Mouse (Mus musculus) E14TG2a.4 (cell line): ENCODE data around the gene 0610009B22Rik.
A peak's percentile ranks its signal among the peaks of the same experiment; 100 is the strongest.

ENCODE experiments used
- H3K27me3 ChIP-seq: 2 replicates; pipeline ENCODE4 v1.6.1; 2014; ENCODE audit warnings: low read length, control low read depth; ENCODE audit not compliant: insufficient read depth
- H3K36me3 ChIP-seq: 2 replicates; pipeline ENCODE4 v1.6.1; 2014; ENCODE audit warnings: low read length, control low read depth; ENCODE audit not compliant: insufficient read depth
- H3K4me1 ChIP-seq: replicated peaks from 2 replicates; pipeline ENCODE4 v1.6.1; 2014; ENCODE audit warnings: low read depth, low read length, control low read depth
- H3K4me3 ChIP-seq: replicated peaks from 2 replicates; pipeline ENCODE4 v1.5.1; 2014; ENCODE audit warnings: mild to moderate bottlenecking, low read length
- H3K9me3 ChIP-seq: 2 replicates; pipeline ENCODE4 v1.6.1; 2014; ENCODE audit warnings: low read length, control low read depth
- CTCF ChIP-seq: conservative IDR thresholded peaks from 2 replicates; pipeline ENCODE4 v1.5.1; 2014; ENCODE audit warnings: low read length
- NANOG ChIP-seq: IDR thresholded peaks from 2 replicates; pipeline ENCODE4 v1.6.1; 2014; ENCODE audit warnings: borderline replicate concordance, low read length, mixed read lengths
- POU5F1 ChIP-seq: IDR thresholded peaks from 2 replicates; pipeline ENCODE4 v1.6.1; 2014; ENCODE audit warnings: low read length, borderline replicate concordance

The 0610009B22Rik gene

GRCm38 (mm10) chr11:51650691-51651515 lies 37.8 kb downstream of the 0610009B22Rik start, which contains the start of the genes N4bp3 and D930048N14Rik:
N4bp3 (minus strand) TSS chr11:51650842.
D930048N14Rik (plus strand) TSS chr11:51650954.
- no peaks in the 10 kb centered on the region for H3K9me3 ChIP-seq
- H3K4me1 ChIP-seq: peaks cover 82% of the 10 kb centered on the region
- H3K4me3 ChIP-seq: peak within 1 kb of the TSS; percentile 97
- peaks cover 71% of the 10 kb centered on the region for H3K36me3 ChIP-seq
- H3K27me3 ChIP-seq: no peaks in the 10 kb centered on the region
- TF ChIP-seq NANOG (no peak), POU5F1 (no peak), CTCF (no peak)

- no peaks in the 10 kb centered on the region for H3K27me3 ChIP-seq
These were observed 38.4 kb downstream of the 0610009B22Rik start for GRCm38 (mm10) chr11:51650261-51650660.

GRCm38 (mm10) chr11:51649889-51650199 lies 38.8 kb downstream of the 0610009B22Rik start:
- peaks cover 83% of the 10 kb centered on the region for H3K4me1 ChIP-seq
- peak overlapping the region; percentile 97 for H3K4me3 ChIP-seq
- H3K36me3 ChIP-seq: peaks cover 71% of the 10 kb centered on the region
- no peaks in the 10 kb centered on the region for H3K9me3 ChIP-seq
- no peaks in the 10 kb centered on the region for H3K27me3 ChIP-seq
- TF ChIP-seq POU5F1 (no peak), CTCF (no peak), NANOG (no peak)

More at GRCm38 (mm10) chr11:51650261-51650660, 38.4 kb downstream of the 0610009B22Rik start:
- Histone ChIP-seq H3K9me3 (no peaks in the 10 kb centered on the region), H3K4me1 (peaks cover 83% of the 10 kb centered on the region), H3K36me3 (peaks cover 71% of the 10 kb centered on the region), H3K4me3 (peak overlapping the region; percentile 97)
- TF ChIP-seq POU5F1 (no peak), CTCF (no peak), NANOG (no peak)

GRCm38 (mm10) chr11:51649111-51649888 lies 39.4 kb downstream of the 0610009B22Rik start:
- no peaks in the 10 kb centered on the region for H3K9me3 ChIP-seq
- no peaks in the 10 kb centered on the region for H3K27me3 ChIP-seq
- H3K4me3 ChIP-seq: peak overlapping the region; percentile 97
- TF ChIP-seq NANOG (no peak), CTCF (no peak), POU5F1 (no peak)
- peaks cover 83% of the 10 kb centered on the region for H3K4me1 ChIP-seq
- H3K36me3 ChIP-seq: peaks cover 71% of the 10 kb centered on the region

GRCm38 (mm10) chr11:51648566-51648965 lies 40.1 kb downstream of the 0610009B22Rik start:
- H3K9me3 ChIP-seq: no peaks in the 10 kb centered on the region
- H3K4me1 ChIP-seq: peaks cover 84% of the 10 kb centered on the region
- H3K4me3 ChIP-seq: peak overlapping the region; percentile 97
- H3K36me3 ChIP-seq: peaks cover 71% of the 10 kb centered on the region
- no peaks in the 10 kb centered on the region for H3K27me3 ChIP-seq
- no peak for TF ChIP-seq CTCF
- TF ChIP-seq POU5F1: no peak
- TF ChIP-seq NANOG: no peak

GRCm38 (mm10) chr11:51646751-51647667 lies 41.7 kb downstream of the 0610009B22Rik start:
- H3K4me1 ChIP-seq: peaks cover 84% of the 10 kb centered on the region
- H3K36me3 ChIP-seq: peaks cover 71% of the 10 kb centered on the region
- H3K4me3 ChIP-seq: peak overlapping the region; percentile 97
- TF ChIP-seq NANOG (no peak), CTCF (no peak), POU5F1 (no peak)
- no peaks in the 10 kb centered on the region for H3K27me3 ChIP-seq
- H3K9me3 ChIP-seq: no peaks in the 10 kb centered on the region

- Histone ChIP-seq H3K4me1 (peaks cover 87% of the 10 kb centered on the region), H3K36me3 (peaks cover 76% of the 10 kb centered on the region), H3K4me3 (peak overlapping the region; percentile 97), H3K9me3 (no peaks in the 10 kb centered on the region), H3K27me3 (no peaks in the 10 kb centered on the region)
- TF ChIP-seq POU5F1 (no peak), CTCF (no peak), NANOG (no peak)
These were observed 42.4 kb downstream of the 0610009B22Rik start for GRCm38 (mm10) chr11:51646245-51646644.

- Histone ChIP-seq H3K4me1 (peaks cover 97% of the 10 kb centered on the region), H3K36me3 (peaks cover 85% of the 10 kb centered on the region), H3K9me3 (no peaks in the 10 kb centered on the region), H3K27me3 (no peaks in the 10 kb centered on the region), H3K4me3 (peak overlapping the region; percentile 97)
- TF ChIP-seq CTCF (no peak), POU5F1 (no peak), NANOG (no peak)
These were observed 43.4 kb downstream of the 0610009B22Rik start for GRCm38 (mm10) chr11:51645293-51645692.
